Mouse (Mus musculus): ENCODE data around the gene Naa60.
"Not testable (repeated sequence)": the region's sequence is repeated elsewhere in the genome, so short reads cannot be mapped to it uniquely, and the experiment has no call there.

Naa60 gene

DNA sequence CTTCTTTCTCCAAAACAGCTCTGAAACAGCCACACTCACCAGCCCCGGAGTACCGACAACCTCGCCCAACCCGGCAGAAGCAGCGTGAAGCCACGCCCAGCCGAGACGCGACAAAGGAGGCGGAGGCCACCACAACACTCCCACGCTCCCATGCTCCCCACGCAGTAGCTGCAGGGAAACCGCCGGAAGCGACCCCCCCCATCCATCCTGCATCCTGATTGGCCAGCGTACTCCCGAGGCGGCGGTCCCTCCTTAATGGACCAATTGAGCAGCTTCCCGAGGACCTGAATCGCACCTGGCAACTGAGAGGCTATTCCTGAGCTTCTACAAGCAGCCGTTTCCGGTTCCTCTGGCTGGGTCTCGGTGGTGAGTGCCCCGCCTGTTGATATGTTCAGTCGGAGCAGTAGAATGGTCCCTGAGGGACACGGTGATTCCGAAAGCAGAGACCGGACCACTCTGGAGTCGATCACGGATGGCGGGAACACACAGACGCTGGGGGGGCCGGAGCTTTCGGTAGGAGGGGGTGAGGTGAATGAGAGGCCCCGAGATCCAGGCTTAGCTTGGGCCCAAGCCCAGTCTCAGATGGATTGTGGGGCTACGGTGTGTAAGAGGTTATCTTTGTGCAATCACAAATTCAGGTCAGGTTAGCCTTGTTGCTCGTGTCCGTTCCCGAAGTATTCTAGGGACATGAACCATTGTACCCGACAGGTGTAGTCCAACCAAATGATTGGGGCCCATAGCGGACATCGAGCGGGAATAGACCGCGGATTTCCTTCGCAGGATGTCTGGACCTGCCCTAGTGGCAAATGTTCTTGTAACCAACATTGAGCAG, at the start of gene Naa60:
Naa60 (plus strand) TSS at position 160 of the 832 bp plus-strand sequence.
- peak; percentile 93 for DNase-seq

DNA sequence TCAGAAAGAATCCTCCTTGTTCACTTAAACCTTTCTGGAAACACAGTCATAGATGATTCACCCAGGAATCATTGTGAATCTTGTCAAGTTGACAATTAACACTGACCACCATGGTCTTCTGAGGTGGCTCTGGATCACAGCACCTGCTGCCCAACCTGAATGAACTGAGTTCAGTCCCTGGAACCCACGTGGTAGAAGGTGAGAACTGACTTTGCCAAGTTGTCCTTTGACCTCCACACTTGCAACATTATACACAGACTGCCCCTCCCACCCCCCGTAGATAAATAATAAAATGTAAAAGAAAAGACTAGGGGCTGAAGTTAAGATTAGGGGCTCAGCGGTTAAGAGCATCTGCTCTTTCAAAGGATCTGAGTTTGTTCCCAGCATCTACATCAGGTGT, 44.2 kb upstream of the Naa60 start:
- no peak for DNase-seq

DNA sequence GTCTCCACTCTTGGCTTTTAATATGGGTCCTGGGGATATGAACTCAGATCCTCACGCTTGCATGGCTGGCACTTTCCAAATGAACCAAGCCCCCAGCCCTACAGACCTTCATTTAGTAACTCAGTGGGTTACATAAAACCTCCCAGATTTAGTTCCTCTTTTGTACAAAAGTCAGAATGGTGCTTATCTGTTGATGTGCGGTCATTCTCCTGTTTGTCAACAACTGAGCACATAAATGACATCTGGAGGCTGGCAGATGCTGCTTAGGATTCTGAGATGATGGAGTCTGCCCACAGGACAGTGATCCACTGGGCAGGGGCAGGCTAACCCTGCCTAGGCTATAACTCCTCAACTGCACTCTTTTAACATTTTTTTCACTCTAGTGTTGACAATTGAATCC, 42.4 kb upstream of the Naa60 start:
- DNase-seq = no peak

DNA sequence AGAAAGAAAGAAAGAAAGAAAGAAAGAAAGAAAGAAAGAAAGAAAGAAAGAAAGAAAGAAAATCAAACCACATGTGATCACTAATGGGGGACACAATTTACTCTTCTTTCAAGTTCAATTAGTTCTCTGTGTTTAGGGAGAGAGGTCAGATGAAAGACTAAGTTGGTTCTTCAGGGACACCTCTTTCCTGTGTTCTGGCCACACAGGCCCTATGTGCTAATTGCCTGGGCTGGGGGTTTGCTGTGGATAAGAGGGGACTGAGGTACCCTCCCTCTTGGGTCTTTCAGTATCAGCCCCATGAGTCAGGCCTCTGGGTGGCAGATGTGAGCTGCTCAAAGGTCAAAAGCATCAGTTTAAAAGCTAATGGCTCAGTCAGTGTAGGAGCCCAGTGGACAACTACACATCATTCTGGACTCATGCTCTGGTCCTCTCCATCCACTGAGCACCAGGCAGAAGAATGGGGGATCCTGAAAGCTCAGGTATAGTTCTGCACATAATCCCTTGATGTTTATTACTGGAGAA, 41.5 kb upstream of the Naa60 start, which contains the start of gene Olfr15:
Olfr15 (plus strand) TSS at position 291 of the 522 bp plus-strand sequence.
- no peak for DNase-seq

DNA sequence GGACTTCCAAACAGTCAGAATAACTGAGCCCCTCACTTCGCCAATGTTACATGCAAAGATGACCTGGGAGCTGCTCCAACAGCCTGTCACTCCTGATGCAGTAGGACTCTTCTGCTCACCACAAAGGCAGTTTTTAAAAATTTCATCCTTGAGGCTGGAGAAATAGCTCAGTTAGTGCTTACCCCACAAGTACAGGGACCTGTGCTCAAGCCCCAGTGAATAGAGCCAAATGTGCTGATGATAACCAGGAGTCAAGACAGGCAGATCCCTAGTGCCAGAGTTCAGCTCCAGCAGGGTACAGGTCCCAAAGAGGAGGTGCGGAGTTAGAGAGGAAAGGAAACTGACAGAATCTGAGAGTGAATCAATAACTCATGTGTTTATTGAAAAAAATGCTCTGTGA, 36.7 kb upstream of the Naa60 start:
- no peak for DNase-seq

DNA sequence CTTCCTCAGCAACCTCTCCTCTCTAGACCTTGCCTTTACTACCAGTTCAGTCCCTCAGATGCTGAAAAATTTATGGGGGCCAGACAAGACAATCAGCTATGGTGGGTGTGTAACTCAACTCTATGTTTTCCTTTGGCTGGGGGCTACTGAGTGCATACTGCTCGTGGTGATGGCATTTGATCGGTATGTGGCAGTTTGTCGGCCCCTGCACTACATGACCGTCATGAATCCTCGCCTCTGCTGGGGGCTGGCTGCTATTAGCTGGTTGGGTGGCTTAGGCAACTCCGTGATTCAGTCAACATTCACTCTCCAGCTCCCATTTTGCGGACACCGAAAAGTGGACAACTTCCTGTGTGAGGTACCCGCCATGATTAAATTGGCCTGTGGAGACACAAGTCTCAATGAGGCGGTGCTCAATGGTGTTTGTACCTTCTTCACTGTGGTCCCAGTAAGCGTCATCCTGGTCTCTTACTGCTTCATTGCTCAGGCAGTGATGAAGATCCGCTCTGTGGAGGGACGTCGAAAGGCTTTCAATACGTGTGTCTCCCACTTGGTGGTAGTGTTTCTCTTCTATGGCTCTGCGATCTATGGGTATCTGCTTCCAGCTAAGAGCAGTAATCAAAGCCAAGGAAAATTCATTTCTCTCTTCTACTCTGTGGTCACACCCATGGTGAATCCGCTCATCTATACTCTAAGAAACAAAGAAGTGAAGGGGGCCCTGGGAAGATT, 32.9 kb upstream of the Naa60 start:
- no peak for DNase-seq

DNA sequence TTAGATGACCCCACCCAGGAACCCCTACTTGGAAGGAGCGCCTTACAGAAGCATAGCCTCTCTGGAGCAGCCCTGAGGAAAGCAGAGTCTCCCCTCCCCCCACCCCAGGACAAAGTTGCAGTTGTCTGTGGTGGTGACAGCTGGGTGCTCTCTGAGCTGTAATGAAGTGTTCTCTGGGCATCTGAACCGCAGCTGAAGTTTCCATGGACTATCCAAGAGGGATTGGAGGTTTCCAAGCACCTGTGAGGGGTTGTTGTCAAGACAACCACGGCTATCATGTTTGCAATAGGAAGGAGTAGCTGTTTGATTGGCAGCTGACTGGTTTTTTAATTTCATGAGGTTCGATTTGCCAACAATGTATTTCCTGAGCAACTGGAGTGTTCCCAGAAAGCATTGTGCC, 29.2 kb upstream of the Naa60 start:
- DNase-seq = no peak

DNA sequence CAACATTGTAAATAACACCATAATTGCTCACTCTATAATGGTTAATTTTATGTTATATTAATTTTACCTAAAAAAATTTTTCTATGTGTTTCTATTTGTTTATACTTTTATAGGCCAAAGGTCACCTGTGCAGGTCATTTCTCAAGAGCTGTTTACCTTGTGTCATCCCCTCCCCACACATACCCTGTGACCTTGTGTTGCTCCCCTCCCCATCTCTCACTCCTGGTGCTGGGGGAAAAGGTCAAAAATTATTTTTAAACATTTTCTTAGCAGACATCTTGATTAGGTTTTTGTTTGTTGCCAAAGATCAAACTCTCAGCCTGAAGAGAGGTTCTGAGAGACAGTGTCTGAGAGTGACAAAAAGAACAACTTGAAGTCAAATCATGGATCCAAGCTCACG, 28.4 kb upstream of the Naa60 start:
- no peak for DNase-seq

DNA sequence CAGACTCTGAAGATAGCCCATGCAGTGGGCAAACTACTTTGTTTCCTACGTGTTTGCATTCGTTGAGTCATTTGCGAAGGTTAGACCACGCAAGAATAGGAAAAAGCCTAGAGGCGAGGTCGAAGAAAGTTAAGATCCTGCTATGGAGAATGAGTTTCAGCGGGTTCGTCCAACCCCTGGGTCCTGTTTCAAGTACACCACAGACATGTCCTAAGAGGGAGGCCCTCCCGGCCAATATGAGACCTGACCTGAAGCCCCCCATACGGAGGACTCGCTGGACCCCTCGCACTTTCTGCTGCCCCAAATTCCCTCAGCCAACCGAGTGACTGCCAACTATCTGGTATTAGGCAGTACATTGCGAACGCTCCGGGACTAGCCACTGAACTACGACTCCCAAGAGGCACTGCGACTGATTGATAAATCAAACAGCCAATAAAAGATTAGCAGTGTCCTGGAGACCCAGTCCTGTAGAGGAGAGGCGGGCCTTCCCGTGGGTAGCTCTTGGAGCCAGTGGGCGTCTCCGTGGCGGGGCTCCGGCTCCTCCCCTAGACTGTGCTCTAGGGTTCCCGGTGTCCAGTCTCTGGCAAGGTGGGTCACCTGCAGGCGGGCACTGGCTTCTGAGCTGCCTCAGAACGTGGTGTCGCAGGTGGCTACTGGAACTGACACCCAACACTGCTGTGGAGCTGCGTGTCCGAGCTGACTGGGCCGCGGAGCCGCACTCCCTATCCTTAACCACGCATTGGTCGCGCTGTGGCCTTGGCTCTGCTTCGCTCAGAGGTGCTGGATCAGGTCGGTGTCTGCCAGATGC, 25.3 kb upstream of the Naa60 start, which contains the start of gene Zfp174:
Zfp174 (plus strand) TSS at position 558 of the 808 bp plus-strand sequence.
- peak; percentile 98 for DNase-seq

DNA sequence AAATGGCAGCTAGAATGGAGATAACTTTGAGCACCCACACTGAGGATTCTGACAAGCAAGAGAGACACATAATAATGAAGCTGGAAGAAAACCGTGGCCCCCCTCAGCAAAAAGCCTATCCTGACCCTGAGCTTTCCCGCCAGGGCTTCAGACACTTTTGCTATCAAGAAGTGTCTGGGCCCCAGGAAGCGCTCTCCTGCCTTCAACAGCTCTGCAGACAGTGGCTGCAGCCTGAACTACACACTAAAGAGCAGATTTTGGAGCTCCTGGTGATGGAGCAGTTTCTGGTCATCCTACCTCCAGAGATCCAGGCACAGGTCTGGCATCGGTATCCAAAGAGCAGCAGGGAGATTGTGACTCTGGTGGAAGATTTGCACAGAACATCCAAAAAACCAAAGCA, 24.3 kb upstream of the Naa60 start:
- no peak for DNase-seq

DNA sequence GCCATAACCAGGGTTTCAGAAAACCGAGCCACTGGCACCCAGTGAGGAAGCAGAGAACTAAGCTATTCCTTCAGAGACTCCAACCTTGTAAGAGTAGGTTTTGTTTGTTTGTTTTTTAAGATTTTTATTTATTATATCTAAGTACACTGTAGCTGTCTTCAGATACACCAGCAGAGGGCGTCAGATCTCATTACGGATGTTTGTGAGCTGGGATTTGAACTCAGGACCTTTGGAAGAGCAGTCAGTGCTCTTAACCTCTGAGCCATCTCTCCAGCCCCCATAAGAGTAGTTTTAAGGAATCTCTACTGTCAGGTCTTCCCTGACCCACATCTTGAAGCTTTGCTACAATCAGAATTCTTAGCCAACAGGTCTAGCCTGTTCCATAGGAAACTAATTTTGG, 23.8 kb upstream of the Naa60 start:
- DNase-seq = no peak

DNA sequence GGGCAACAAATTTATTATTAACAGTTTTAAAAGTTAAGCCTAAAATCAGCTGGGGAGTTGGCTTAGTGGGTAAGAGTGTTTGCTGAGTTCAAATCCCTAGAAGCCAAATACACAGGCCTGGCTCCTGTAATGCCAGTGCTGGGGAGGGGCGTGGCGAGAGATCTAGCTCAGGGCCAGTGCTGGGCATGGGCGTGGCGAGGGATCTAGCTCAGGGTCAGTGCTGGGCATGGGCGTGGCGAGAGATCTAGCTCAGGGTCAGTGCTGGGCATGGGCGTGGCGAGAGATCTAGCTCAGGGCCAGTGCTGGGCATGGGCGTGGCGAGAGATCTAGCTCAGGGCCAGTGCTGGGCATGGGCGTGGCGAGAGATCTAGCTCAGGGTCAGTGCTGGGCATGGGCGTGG, 20.9 kb upstream of the Naa60 start:
- DNase-seq = not testable (repeated sequence)

DNA sequence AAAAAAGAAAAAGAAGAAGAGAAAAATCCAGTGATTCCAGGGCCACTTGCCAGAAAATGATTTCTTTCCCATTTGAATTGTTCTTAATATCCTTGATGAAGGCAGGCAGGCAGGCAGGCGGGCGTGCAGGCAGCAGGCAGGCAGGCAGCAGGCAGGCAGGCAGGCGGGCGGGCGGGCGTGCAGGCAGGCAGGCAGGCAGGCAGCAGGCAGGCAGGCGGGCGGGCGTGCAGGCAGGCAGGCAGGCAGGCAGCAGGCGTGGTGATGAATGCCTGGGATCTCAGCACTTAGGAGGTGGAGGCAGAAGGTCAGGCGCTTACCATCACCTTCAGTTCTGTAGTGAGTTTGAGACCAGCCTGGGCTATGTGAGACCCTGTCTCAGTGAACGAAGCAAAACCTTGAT, 19.6 kb upstream of the Naa60 start:
- no peak for DNase-seq

DNA sequence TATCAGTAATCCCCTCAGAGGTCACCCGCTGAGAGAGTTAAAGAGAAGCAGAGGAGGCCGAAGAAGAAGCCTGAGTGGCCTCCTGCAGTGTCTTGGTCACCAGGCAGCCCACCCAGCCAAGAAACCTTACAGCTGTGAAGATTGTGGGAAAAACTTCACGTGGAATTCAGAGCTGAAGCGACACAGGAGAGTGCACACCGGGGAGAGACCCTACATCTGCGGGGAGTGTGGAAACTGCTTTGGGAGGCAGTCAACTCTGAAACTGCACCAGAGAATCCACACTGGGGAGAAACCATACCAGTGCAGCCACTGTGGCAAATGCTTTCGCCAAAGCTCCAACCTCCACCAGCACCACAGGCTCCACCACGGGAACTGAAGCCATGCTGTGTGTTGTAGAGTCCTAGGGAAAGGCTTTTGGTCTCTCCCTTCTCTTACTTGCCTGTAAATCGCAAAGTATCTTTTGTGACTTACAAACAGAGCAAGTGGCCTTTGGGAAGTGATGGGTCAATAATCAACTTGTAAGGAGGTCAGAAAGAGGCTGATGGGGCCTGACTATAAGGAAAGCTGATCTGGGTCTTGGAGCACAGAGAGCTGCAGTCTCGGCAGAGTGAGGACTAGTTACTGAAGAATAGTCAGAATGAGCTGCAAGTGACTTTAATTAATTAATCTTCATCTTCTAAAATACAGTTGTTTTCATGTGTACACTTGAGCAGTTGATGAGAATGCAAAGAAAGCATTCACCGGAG, 17.6 kb upstream of the Naa60 start:
- no peak for DNase-seq

DNA sequence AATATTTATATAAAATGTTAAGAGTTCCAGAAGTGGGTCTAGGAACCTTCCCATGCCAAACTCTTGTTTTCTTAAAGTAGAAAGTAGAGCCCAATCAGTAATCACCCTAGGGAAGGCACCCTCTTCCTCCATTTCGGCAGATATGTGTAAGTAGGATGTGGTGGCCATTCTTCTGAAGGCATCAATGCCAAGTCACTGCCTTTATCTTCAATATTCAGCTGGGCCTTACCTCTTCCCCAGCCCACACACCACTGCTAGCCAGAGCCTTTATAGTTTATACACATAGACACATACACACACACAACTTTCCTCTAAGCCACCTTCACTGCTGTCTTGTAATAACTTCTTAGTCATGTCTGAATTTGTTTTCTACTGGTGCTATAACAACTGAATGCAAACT, 16.4 kb upstream of the Naa60 start:
- DNase-seq = no peak

DNA sequence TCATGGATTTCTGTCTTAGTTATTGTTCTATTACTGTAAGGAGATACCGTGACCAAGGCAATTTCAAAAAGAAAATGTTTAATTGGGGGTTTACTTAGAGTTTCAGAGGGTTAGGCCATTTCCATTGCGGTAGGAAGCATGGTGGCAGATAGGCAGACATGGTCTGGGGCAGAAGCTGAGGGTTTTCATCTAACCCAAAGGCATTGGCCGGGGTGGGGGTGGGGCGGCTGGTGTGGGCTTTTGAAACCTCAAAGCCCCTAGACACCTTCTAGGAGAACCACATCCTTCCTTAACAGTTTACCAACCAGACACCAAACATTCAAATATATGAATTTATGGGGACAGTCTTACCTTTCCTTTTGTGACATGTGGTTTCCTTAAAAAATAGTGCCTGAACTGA, 12.9 kb upstream of the Naa60 start:
- DNase-seq = no peak

DNA sequence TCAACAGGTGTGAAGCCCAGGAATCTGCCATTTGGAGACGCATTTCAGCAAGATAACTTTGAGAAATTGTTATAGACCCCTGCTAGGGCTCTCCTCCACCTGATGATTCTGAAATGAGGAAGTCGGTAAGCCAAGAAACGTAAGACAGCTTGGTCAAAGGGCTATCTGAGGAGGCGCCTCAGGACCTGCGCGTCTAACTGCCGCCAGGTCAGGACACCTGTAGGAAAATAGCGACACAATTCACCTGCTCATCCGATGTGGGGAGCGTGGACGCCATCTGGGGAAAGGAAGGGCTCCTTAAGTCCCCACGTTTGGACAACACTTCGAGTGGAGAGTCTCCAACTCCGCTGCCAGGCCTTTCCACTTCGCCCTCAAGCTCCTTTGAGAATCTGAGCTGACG, 360 bp upstream of the Naa60 start:
- no peak for DNase-seq

DNA sequence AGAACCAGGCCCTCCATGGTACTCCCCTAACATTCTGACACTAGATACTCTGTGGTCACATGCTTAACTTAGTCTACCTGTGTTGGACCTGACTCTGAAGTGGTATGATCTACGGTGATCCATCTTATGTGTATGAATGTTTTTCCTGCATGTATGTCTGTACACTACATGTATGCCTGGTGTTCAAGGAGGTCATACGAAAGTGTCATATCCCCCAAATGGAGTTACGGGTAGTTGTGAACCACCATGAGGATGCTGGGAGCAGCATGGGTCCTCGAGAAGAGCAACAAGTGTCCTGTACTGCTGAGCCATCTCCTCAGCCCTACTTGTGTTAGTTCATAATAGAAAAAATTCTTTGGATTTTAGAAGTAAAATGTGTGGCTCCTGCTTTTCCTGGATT, 4.2 kb downstream of the Naa60 start:
- DNase-seq = no peak

DNA sequence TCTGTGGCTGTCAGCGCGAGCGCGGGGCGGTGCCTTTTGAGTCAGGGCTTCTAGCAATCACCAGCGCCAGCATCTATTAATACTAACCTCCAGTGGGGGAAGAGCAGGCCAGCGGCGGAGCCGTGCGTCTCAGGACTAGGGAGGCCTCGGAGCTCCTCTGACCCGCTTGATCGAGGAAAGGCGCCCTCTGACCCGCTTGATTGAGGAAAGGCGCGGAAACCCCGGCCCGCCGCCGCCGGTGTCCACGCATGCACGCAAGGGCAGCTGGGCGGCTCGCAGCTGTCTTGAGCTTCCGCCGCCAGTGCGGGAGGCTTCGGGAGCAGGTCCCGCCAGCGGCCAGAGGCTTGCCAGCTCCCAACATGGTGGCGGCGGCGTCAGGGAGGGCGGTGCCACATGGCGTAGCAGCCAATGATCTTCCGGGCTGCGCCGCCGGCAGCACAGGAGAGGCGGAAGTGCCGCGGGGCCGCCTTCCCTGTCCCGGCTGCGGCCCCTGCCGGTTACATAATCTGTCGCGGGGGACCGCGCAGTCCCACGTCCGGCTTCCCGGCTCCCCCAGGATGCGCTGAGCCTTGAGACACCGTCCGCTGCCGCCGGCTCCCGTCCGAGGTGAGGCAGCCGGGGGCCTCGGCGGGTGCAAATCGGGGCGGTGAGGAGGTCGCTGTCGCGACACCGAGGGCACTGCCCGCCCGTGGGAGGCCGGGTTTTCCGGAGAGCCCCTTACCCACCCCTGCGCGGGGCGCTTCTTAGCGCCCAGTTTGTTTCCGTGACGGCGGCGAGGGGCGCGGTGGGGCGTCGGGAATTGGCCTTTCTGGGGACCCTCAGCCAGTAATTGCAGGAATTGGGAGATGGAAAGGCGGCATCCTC, 12.3 kb downstream of the Naa60 start, which contains the start of the genes Zfp597 and Gm20695:
Zfp597 (minus strand) TSS at position 361 of the 864 bp plus-strand sequence.
Gm20695 (plus strand) TSS at position 448 of the 864 bp plus-strand sequence.
- peak; percentile 92 for DNase-seq

DNA sequence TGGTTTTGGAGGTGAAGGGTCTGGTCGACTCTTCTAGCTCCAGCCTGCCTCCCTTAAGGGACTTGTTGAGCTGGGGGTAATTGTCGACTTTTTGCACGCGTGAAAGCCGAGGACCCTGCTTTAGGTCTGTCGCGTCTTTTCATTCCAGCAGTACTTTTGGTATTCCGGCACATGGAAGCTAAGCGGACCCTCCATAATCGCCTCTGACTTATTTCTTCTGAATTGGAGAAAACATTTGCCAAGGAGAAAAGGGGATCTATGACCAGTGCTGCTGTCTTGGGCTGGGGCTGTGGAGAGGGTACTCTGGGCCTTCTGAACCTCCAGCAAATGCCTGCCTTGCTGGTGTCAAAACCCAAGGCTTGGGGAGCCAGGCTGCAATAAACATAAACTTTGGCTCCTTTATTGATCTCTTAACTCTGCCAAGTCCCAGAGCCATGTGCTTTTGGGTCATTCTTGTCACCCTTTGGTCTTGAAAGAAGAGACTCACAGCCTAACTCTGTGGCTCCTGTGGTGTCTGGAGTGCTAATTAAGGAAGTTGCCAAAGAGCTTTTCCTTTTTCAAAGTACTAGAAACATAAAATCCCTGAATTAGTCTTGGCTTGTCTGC, 13.0 kb downstream of the Naa60 start:
- DNase-seq = peak; percentile 27

All from kidney, adult 11 months (tissue).